Mouse (Mus musculus): ENCODE results near the gene Fam122a. TPM values are rescaled to one million over a fixed set of nuclear protein-coding genes. Genes with fewer than 3 reads are reported as not detected.

Gene Fam122a
- polyA plus RNA-seq (2016; fragmentation: Nextera tagmentation; extraction: Ambion mirVana): 53.7 and 55.8 TPM in 2 replicates

- DNase-seq (ENCODE audit: low spot score): peak; percentile 92
- Histone ChIP-seq H3K4me1 (replicated peaks) (peaks cover 28% of the 10 kb centered on the region), H3K27me3 (ENCODE audit: insufficient read depth, poor library complexity, severe bottlenecking) (no peaks in the 10 kb centered on the region), H3K9me3 (no peaks in the 10 kb centered on the region), H3K36me3 (peaks cover 12% of the 10 kb centered on the region), H3K27ac (peak within 1 kb of the TSS; percentile 98), H3K4me3 (peak within 1 kb of the TSS; percentile 64)
- WGBS: under 1% methylated on average over 92 of the region's 92 CpGs
Measured at GRCm38 (mm10) chr19:24476929-24477882, at the start of gene Fam122a. Gene Fam122a (minus strand): TSS chr19:24477356.

GRCm38 (mm10) chr19:24523476-24524313, 46.5 kb upstream of the Fam122a start:
- Histone ChIP-seq H3K4me3 (no peak overlapping the region), H3K9me3 (no peaks in the 10 kb centered on the region), H3K27me3 (ENCODE audit: insufficient read depth, poor library complexity, severe bottlenecking) (no peaks in the 10 kb centered on the region), H3K4me1 (replicated peaks) (peaks cover 13% of the 10 kb centered on the region; the same call in 1 of the 2 replicates), H3K36me3 (no peaks in the 10 kb centered on the region), H3K27ac (no peak overlapping the region)
- 79% methylated on average over 15 of the region's 15 CpGs for WGBS
- no peak for DNase-seq (ENCODE audit: low spot score)

DNA sequence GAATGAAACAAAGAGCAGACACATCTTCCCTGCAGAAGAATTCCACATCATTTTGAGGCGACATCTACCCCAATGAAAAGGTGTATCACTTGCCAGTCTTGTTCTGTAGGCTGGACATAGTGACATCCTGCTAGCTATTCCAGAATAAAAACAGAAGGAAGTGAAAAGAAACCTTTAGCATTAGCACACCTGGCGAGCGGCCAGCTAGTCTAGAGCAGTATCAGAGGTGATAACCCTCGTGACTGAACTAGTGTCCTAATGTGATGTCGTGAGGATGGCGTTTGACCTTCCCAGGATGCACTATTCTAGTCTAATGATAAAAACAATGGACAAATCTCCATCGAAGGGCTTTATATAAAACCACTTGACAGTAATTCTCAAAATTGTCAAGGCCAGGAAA, 44.8 kb upstream of the Fam122a start:
- Histone ChIP-seq H3K4me3 (no peak overlapping the region), H3K9me3 (no peaks in the 10 kb centered on the region), H3K4me1 (replicated peaks) (peaks cover 13% of the 10 kb centered on the region; the same call in 1 of the 2 replicates), H3K36me3 (no peaks in the 10 kb centered on the region), H3K27ac (no peak overlapping the region), H3K27me3 (ENCODE audit: insufficient read depth, poor library complexity, severe bottlenecking) (no peaks in the 10 kb centered on the region)
- DNase-seq (ENCODE audit: low spot score): no peak
- 92% methylated on average over 7 of the region's 7 CpGs for WGBS

GRCm38 (mm10) chr19:24521146-24521545, 44.0 kb upstream of the Fam122a start:
- Histone ChIP-seq H3K27me3 (ENCODE audit: insufficient read depth, poor library complexity, severe bottlenecking) (no peaks in the 10 kb centered on the region), H3K27ac (no peak overlapping the region), H3K36me3 (no peaks in the 10 kb centered on the region), H3K9me3 (no peaks in the 10 kb centered on the region), H3K4me1 (replicated peaks) (peaks cover 13% of the 10 kb centered on the region; the same call in 1 of the 2 replicates), H3K4me3 (no peak overlapping the region)
- WGBS: 91% methylated on average over 9 of the region's 9 CpGs
- DNase-seq (ENCODE audit: low spot score): no peak

- H3K4me3 ChIP-seq: no peak overlapping the region
- 88% methylated on average over 6 of the region's 6 CpGs for WGBS
Measured at GRCm38 (mm10) chr19:24519732-24520409, 42.7 kb upstream of the Fam122a start.

DNA sequence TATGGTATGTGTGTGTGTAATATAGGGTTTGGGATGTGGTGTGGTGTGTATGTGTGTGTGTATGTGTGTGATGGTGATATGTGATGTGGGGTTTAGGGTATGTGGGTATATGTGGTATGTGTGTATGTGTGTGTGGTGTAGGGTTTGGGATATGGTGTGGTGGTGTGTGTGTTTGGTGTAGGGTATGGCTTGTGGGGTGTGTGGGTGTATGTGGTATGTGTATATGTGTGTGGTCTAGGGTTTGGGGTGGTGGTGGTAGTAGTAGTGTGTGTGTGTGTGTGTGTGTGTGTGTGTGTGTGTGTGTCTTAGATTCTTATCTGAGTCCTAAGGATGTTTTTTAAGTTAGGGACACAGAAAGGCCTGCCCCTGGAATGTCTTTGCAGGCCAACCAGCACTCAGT, 41.2 kb upstream of the Fam122a start:
- H3K36me3 ChIP-seq: no peaks in the 10 kb centered on the region
- no peak overlapping the region for H3K4me3 ChIP-seq
- peaks cover 3% of the 10 kb centered on the region; the same call in 1 of the 2 replicates for H3K4me1 ChIP-seq (replicated peaks)
- no peak for DNase-seq (ENCODE audit: low spot score)
- H3K27me3 ChIP-seq (ENCODE audit: insufficient read depth, poor library complexity, severe bottlenecking): no peaks in the 10 kb centered on the region
- no peaks in the 10 kb centered on the region for H3K9me3 ChIP-seq
- H3K27ac ChIP-seq: no peak overlapping the region

More at GRCm38 (mm10) chr19:24519732-24520409, 42.7 kb upstream of the Fam122a start:
- H3K9me3 ChIP-seq: no peaks in the 10 kb centered on the region
- no peaks in the 10 kb centered on the region for H3K27me3 ChIP-seq (ENCODE audit: insufficient read depth, poor library complexity, severe bottlenecking)
- H3K27ac ChIP-seq: no peak overlapping the region
- H3K4me1 ChIP-seq (replicated peaks): peaks cover 13% of the 10 kb centered on the region; the same call in 1 of the 2 replicates
- H3K36me3 ChIP-seq: no peaks in the 10 kb centered on the region
- DNase-seq (ENCODE audit: low spot score): no peak

- H3K36me3 ChIP-seq: no peaks in the 10 kb centered on the region
- H3K27me3 ChIP-seq (ENCODE audit: insufficient read depth, poor library complexity, severe bottlenecking): no peaks in the 10 kb centered on the region
- no peak for DNase-seq (ENCODE audit: low spot score)
- H3K4me3 ChIP-seq: no peak overlapping the region
- H3K4me1 ChIP-seq (replicated peaks): peaks cover 3% of the 10 kb centered on the region; the same call in 1 of the 2 replicates
- 84% methylated on average over 7 of the region's 7 CpGs for WGBS
- H3K9me3 ChIP-seq: no peaks in the 10 kb centered on the region
- H3K27ac ChIP-seq: no peak overlapping the region
Measured at GRCm38 (mm10) chr19:24517057-24517456, 39.9 kb upstream of the Fam122a start.

- no peak for DNase-seq (ENCODE audit: low spot score)
- Histone ChIP-seq H3K9me3 (no peaks in the 10 kb centered on the region), H3K27ac (no peak overlapping the region), H3K4me1 (replicated peaks) (peaks cover 3% of the 10 kb centered on the region; the same call in 1 of the 2 replicates), H3K27me3 (ENCODE audit: insufficient read depth, poor library complexity, severe bottlenecking) (no peaks in the 10 kb centered on the region), H3K4me3 (no peak overlapping the region), H3K36me3 (no peaks in the 10 kb centered on the region)
- WGBS: 89% methylated on average over 3 of the region's 3 CpGs
Measured at GRCm38 (mm10) chr19:24515941-24516340, 38.8 kb upstream of the Fam122a start.

GRCm38 (mm10) chr19:24514661-24515642, 37.8 kb upstream of the Fam122a start:
- DNase-seq (ENCODE audit: low spot score): no peak
- H3K9me3 ChIP-seq: no peaks in the 10 kb centered on the region
- WGBS: 88% methylated on average over 15 of the region's 15 CpGs
- H3K27ac ChIP-seq: no peak overlapping the region
- no peak overlapping the region for H3K4me3 ChIP-seq
- H3K27me3 ChIP-seq (ENCODE audit: insufficient read depth, poor library complexity, severe bottlenecking): no peaks in the 10 kb centered on the region
- peaks cover under 1% of the 10 kb centered on the region; the same call in 1 of the 2 replicates for H3K4me1 ChIP-seq (replicated peaks)
- H3K36me3 ChIP-seq: no peaks in the 10 kb centered on the region

DNA sequence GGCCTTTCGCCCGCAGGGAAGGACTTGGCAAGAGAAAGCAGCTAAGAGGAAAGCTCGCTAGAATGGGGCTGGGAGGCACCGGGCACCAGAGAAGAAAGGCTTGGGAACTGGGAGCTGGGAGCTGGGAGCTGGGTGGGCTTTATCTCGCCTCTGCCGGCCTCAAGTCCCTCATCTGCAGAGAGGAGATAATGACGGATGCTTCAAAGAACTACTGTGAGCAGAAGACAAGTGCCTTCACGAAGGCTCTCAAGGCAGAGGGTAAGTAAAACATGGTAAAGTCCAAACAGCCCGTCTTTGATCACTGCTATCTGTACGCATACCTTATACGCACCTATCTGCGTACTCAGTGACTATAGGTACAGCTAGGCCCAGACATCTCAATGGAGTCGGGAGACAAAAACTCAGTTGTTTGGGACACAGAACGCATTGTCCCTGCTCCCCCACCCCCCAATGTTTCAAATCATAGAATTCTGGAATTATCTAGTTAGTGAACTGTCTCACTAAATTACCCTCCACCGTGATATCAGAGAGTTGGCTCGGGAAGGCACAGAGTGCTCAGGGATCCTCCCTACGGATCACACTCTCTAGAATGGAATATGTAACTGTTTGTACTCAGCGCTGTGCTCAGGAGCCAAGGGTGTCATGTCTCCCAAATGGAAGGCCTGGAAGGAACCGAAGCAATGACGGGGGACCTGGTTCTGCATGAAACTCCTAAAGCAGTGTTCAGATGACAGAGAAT, 36.1 kb upstream of the Fam122a start:
- Histone ChIP-seq H3K27me3 (ENCODE audit: insufficient read depth, poor library complexity, severe bottlenecking) (no peaks in the 10 kb centered on the region), H3K27ac (peak overlapping the region; percentile 2; the same call in 1 of the 2 replicates), H3K9me3 (no peaks in the 10 kb centered on the region), H3K36me3 (no peaks in the 10 kb centered on the region), H3K4me1 (replicated peaks) (peaks cover 7% of the 10 kb centered on the region), H3K4me3 (no peak overlapping the region)
- 90% methylated on average over 20 of the region's 20 CpGs for WGBS
- DNase-seq (ENCODE audit: low spot score): no peak

DNA sequence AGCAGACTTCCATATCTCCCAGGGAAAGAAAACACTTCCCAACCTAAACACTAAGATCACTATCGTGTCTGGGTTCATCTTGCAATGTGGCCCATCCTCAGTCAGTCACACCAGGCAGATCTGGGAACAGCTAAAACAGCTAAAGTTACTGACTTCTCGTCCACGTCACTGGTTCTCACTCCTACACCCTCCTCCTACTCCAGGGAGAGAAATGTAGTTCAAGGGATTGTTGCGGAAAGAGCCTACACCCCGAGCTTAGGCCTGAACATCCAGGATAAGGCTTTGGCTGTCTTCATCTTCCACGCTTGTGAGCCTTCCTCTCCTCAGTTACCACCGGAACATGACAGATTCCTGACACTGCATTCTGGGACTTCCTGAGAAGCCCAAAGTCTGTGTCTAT, 34.8 kb upstream of the Fam122a start:
- H3K4me3 ChIP-seq: no peak overlapping the region
- H3K9me3 ChIP-seq: no peaks in the 10 kb centered on the region
- H3K36me3 ChIP-seq: no peaks in the 10 kb centered on the region
- no peaks in the 10 kb centered on the region for H3K27me3 ChIP-seq (ENCODE audit: insufficient read depth, poor library complexity, severe bottlenecking)
- H3K27ac ChIP-seq: no peak overlapping the region
- no peak for DNase-seq (ENCODE audit: low spot score)
- WGBS: 89% methylated on average over 7 of the region's 7 CpGs
- peaks cover 17% of the 10 kb centered on the region for H3K4me1 ChIP-seq (replicated peaks)
